1 mouse cellular context compared by ENCODE assay signal in the genomic region with DNA sequence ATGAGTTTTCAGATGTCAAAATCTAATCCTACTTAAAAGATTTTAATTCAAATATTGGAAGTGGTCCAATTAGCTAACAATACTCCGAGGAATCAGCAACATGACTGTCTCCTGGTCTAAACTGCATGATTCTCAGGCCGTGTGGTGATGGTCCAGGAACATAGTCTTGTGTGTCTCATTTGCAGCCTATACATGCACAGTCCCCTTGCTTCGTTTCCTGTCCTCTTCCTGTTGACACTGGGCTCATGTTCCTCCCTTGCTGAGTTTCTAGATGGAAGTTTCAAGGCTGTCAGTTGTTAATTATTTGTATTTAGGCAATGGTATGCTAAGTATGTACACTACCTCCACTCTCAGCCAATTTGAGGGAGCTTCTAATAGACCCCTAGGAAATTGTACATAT.
TF ChIP-seq lines count a peak whose summit lies in the region.

No protein-coding gene starts in this region.

TF ChIP-seq in MEL, 35 proteins besides CTCF, POLR2A, EP300 and RAD21:
- no peak for TF ChIP-seq CHD2 (IDR thresholded peaks at IDR 0.05; ENCODE audit: low read length)
- no peak for TF ChIP-seq MYB (IDR thresholded peaks at IDR 0.05; ENCODE audit: low read depth, low read length)
- TF ChIP-seq POLR2AphosphoS2 (IDR thresholded peaks at IDR 0.05; ENCODE audit: low read length): no peak
- no peak for TF ChIP-seq MAFK (IDR thresholded peaks at IDR 0.05; ENCODE audit: borderline replicate concordance, low read depth, low read length)
- TF ChIP-seq HCFC1 (IDR thresholded peaks at IDR 0.05; ENCODE audit: low read depth, low read length): no peak
